Mouse (Mus musculus): ENCODE measurements around the gene Pakap. TPM values are rescaled to one million over a fixed set of nuclear protein-coding genes. Genes with fewer than 3 reads are reported as not detected.

Gene Pakap
- polyA plus RNA-seq, 1 experiment = 0.22 TPM

GRCm38 (mm10) chr4:57797548-57798285 is 229.7 kb downstream of the Pakap start:
- WGBS = 56% methylated on average over 9 of the region's 9 CpGs
- H3K27ac ChIP-seq (ENCODE audit: insufficient read depth, low read depth, low read length) = no peak overlapping the region
- no peak for TF ChIP-seq CTCF (IDR thresholded peaks at IDR 0.05; ENCODE audit: extremely low read depth, insufficient read length, insufficient replicate concordance, low read depth, low read length)
- no peak for TF ChIP-seq POLR2A (IDR thresholded peaks at IDR 0.05; ENCODE audit: low read depth, low read length)

GRCm38 (mm10) chr4:57798286-57799018 is 230.5 kb downstream of the Pakap start:
- H3K4me3 ChIP-seq (ENCODE audit: low read depth, low read length) = no peak overlapping the region
- no peaks in the 10 kb centered on the region for H3K36me3 ChIP-seq (ENCODE audit: control insufficient read depth, insufficient read depth, low read length)
- TF ChIP-seq CTCF (IDR thresholded peaks at IDR 0.05; ENCODE audit: extremely low read depth, insufficient read length, insufficient replicate concordance, low read depth, low read length) (no peak), POLR2A (IDR thresholded peaks at IDR 0.05; ENCODE audit: low read depth, low read length) (no peak)
- H3K27me3 ChIP-seq (ENCODE audit: control insufficient read depth, insufficient read depth, low read length) = no peaks in the 10 kb centered on the region
- no peaks in the 10 kb centered on the region for H3K4me1 ChIP-seq (ENCODE audit: control insufficient read depth, insufficient read depth, insufficient read length, low read length)
- WGBS = 15% methylated on average over 10 of the region's 10 CpGs
- H3K27ac ChIP-seq (ENCODE audit: insufficient read depth, low read depth, low read length) = no peak overlapping the region

More at GRCm38 (mm10) chr4:57797548-57798285, 229.7 kb downstream of the Pakap start:
- Histone ChIP-seq H3K36me3 (ENCODE audit: control insufficient read depth, insufficient read depth, low read length) (no peaks in the 10 kb centered on the region), H3K4me1 (ENCODE audit: control insufficient read depth, insufficient read depth, insufficient read length, low read length) (no peaks in the 10 kb centered on the region), H3K27me3 (ENCODE audit: control insufficient read depth, insufficient read depth, low read length) (no peaks in the 10 kb centered on the region), H3K4me3 (ENCODE audit: low read depth, low read length) (no peak overlapping the region)

GRCm38 (mm10) chr4:57799297-57799696 is 231.3 kb downstream of the Pakap start:
- 18% methylated on average over 1 of the region's 1 CpGs for WGBS
- Histone ChIP-seq H3K27ac (ENCODE audit: insufficient read depth, low read depth, low read length) (no peak overlapping the region), H3K4me1 (ENCODE audit: control insufficient read depth, insufficient read depth, insufficient read length, low read length) (no peaks in the 10 kb centered on the region), H3K27me3 (ENCODE audit: control insufficient read depth, insufficient read depth, low read length) (no peaks in the 10 kb centered on the region), H3K36me3 (ENCODE audit: control insufficient read depth, insufficient read depth, low read length) (no peaks in the 10 kb centered on the region), H3K4me3 (ENCODE audit: low read depth, low read length) (no peak overlapping the region)
- TF ChIP-seq CTCF (IDR thresholded peaks at IDR 0.05; ENCODE audit: extremely low read depth, insufficient read length, insufficient replicate concordance, low read depth, low read length) (no peak), POLR2A (IDR thresholded peaks at IDR 0.05; ENCODE audit: low read depth, low read length) (no peak)

- Histone ChIP-seq H3K27ac (ENCODE audit: insufficient read depth, low read depth, low read length) (no peak overlapping the region), H3K36me3 (ENCODE audit: control insufficient read depth, insufficient read depth, low read length) (no peaks in the 10 kb centered on the region), H3K27me3 (ENCODE audit: control insufficient read depth, insufficient read depth, low read length) (no peaks in the 10 kb centered on the region), H3K4me1 (ENCODE audit: control insufficient read depth, insufficient read depth, insufficient read length, low read length) (no peaks in the 10 kb centered on the region), H3K4me3 (ENCODE audit: low read depth, low read length) (no peak overlapping the region)
- WGBS = 54% methylated on average over 7 of the region's 7 CpGs
- no peak for TF ChIP-seq POLR2A (IDR thresholded peaks at IDR 0.05; ENCODE audit: low read depth, low read length)
- TF ChIP-seq CTCF (IDR thresholded peaks at IDR 0.05; ENCODE audit: extremely low read depth, insufficient read length, insufficient replicate concordance, low read depth, low read length) = no peak
Observed at GRCm38 (mm10) chr4:57801239-57801638, 233.3 kb downstream of the Pakap start.

GRCm38 (mm10) chr4:57801986-57802385 is 234.0 kb downstream of the Pakap start:
- Histone ChIP-seq H3K27me3 (ENCODE audit: control insufficient read depth, insufficient read depth, low read length) (no peaks in the 10 kb centered on the region), H3K4me3 (ENCODE audit: low read depth, low read length) (no peak overlapping the region), H3K36me3 (ENCODE audit: control insufficient read depth, insufficient read depth, low read length) (no peaks in the 10 kb centered on the region), H3K27ac (ENCODE audit: insufficient read depth, low read depth, low read length) (no peak overlapping the region), H3K4me1 (ENCODE audit: control insufficient read depth, insufficient read depth, insufficient read length, low read length) (no peaks in the 10 kb centered on the region)
- TF ChIP-seq POLR2A (IDR thresholded peaks at IDR 0.05; ENCODE audit: low read depth, low read length) = no peak
- no peak for TF ChIP-seq CTCF (IDR thresholded peaks at IDR 0.05; ENCODE audit: extremely low read depth, insufficient read length, insufficient replicate concordance, low read depth, low read length)
- WGBS = 85% methylated on average over 5 of the region's 5 CpGs

GRCm38 (mm10) chr4:57802411-57802810 is 234.4 kb downstream of the Pakap start:
- WGBS = 85% methylated on average over 3 of the region's 3 CpGs
- Histone ChIP-seq H3K4me1 (ENCODE audit: control insufficient read depth, insufficient read depth, insufficient read length, low read length) (no peaks in the 10 kb centered on the region), H3K36me3 (ENCODE audit: control insufficient read depth, insufficient read depth, low read length) (no peaks in the 10 kb centered on the region), H3K27ac (ENCODE audit: insufficient read depth, low read depth, low read length) (no peak overlapping the region), H3K4me3 (ENCODE audit: low read depth, low read length) (no peak overlapping the region), H3K27me3 (ENCODE audit: control insufficient read depth, insufficient read depth, low read length) (no peaks in the 10 kb centered on the region)
- TF ChIP-seq POLR2A (IDR thresholded peaks at IDR 0.05; ENCODE audit: low read depth, low read length) (no peak), CTCF (IDR thresholded peaks at IDR 0.05; ENCODE audit: extremely low read depth, insufficient read length, insufficient replicate concordance, low read depth, low read length) (no peak)

- Histone ChIP-seq H3K27ac (ENCODE audit: insufficient read depth, low read depth, low read length) (no peak overlapping the region), H3K4me1 (ENCODE audit: control insufficient read depth, insufficient read depth, insufficient read length, low read length) (no peaks in the 10 kb centered on the region), H3K4me3 (ENCODE audit: low read depth, low read length) (no peak overlapping the region), H3K27me3 (ENCODE audit: control insufficient read depth, insufficient read depth, low read length) (no peaks in the 10 kb centered on the region), H3K36me3 (ENCODE audit: control insufficient read depth, insufficient read depth, low read length) (no peaks in the 10 kb centered on the region)
- TF ChIP-seq POLR2A (IDR thresholded peaks at IDR 0.05; ENCODE audit: low read depth, low read length) = no peak
- no peak for TF ChIP-seq CTCF (IDR thresholded peaks at IDR 0.05; ENCODE audit: extremely low read depth, insufficient read length, insufficient replicate concordance, low read depth, low read length)
- WGBS = 70% methylated on average over 6 of the region's 6 CpGs
Observed at GRCm38 (mm10) chr4:57804902-57805301, 236.9 kb downstream of the Pakap start.

Measured in small intestine, adult 2 months (tissue).